Mouse (Mus musculus): ENCODE data around the gene Gpkow.
A peak's percentile ranks its signal among the peaks of the same experiment; 100 is the strongest.
"Not testable (repeated sequence)": the region's sequence is repeated elsewhere in the genome, so short reads cannot be mapped to it uniquely, and the experiment has no call there.

Gpkow gene

GRCm38 (mm10) chrX:7745429-7745828 is 48.5 kb downstream of the Gpkow start:
- DNase-seq (ENCODE audit: low spot score in 2 of 2) = no peak

DNA sequence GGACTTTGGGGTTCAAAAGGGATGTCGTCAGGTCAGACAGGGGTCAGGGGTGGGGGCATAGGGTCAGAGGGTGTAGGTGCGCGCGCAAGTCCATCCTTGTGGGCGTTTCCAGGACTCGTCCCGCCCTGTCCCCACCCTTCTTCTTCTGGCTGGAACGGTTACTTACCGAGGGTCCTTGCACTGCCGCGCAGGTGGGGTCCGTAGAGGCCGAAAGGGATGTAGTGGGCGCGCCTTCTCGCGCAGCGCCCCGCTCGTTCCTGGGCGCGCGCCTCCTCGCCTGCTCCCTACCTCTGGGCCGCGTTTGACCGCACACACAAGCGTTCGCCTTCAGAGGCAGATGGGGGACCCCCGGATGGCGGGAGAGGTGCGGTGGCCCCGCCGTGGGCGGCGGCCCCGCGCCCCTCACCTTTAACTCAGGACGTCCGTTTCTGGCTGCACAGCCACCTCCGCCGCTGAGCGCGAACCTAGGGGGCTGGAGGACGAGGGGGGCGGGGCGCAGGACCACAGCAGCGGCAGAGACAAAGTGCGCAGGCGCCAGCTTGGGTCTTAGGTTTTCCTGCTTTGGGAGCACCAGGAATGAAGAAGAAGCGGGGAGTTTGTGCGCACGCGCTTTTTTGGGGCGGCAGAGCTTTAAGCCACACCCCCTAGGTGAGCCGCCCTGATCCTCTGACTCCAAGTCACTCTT is 53.6 kb downstream of the Gpkow start, which contains the start of gene Ccdc120:
Gene Ccdc120, minus strand, starts transcription at position 474 of the 685 bp plus-strand sequence.
- peak; percentile 33 to 50 for DNase-seq (ENCODE audit: low spot score in 2 of 2)

- not testable (repeated sequence) for DNase-seq (ENCODE audit: low spot score in 2 of 2)
Measured at GRCm38 (mm10) chrX:7753627-7754026, 56.7 kb downstream of the Gpkow start.
